Mouse (Mus musculus) forebrain, embryonic 16.5 days (tissue): Measurements from ENCODE around the gene Ddx59. TPM values are rescaled to one million over a fixed set of nuclear protein-coding genes. Genes with fewer than 3 reads are reported as not detected.
A peak's percentile ranks its signal among the peaks of the same experiment; 100 is the strongest.

Source experiments
- ATAC-seq: fragments of 200-750 bp; cut with Nextera tagmentation; 2 replicates; pipeline ENCODE4 v1.8.0; 2017; ENCODE audit warnings: mild to moderate bottlenecking, moderate library complexity
- H3K27ac ChIP-seq: fragments of 300-500 bp; sonication (generic); 2 replicates; pipeline ENCODE4 v1.5.1; 2014; ENCODE audit warnings: low read length, control low read depth
- H3K27me3 ChIP-seq: fragments of 300-500 bp; sonication (generic); replicated peaks from 2 replicates; pipeline ENCODE4 v1.6.1; 2014; ENCODE audit warnings: low read length; ENCODE audit not compliant: control insufficient read depth, insufficient read depth
- H3K36me3 ChIP-seq: fragments of 300-500 bp; sonication (generic); 2 replicates; pipeline ENCODE4 v1.6.1; 2014; ENCODE audit not compliant: control insufficient read depth, insufficient read depth
- H3K4me1 ChIP-seq: fragments of 300-500 bp; sonication (generic); replicated peaks from 2 replicates; pipeline ENCODE4 v1.6.1; 2014; ENCODE audit warnings: low read length; ENCODE audit not compliant: control insufficient read depth, insufficient read depth
- H3K4me2 ChIP-seq: fragments of 300-500 bp; sonication (generic); 2 replicates; pipeline ENCODE4 v1.6.1; 2014; ENCODE audit warnings: mild to moderate bottlenecking, low read length, control low read depth
- H3K4me3 ChIP-seq: fragments of 300-500 bp; sonication (generic); replicated peaks from 2 replicates; pipeline ENCODE4 v1.5.1; 2014; ENCODE audit warnings: mild to moderate bottlenecking, low read length, control low read depth
- H3K9ac ChIP-seq: fragments of 300-500 bp; sonication (generic); replicated peaks from 2 replicates; pipeline ENCODE4 v1.6.1; 2014; ENCODE audit warnings: low read depth, low read length, control low read depth
- H3K9me3 ChIP-seq: fragments of 300-500 bp; sonication (generic); 2 replicates; pipeline ENCODE4 v1.6.1; 2016; ENCODE audit warnings: low read length; ENCODE audit not compliant: control insufficient read depth
- WGBS: fragments of 180-500 bp; shearing (Covaris S2); extraction: QIAGEN DNeasy Blood & Tissue Kit; methylation state at CpG from one replicate; pipeline ENCODE4 v1.1.7; 2014; 5-methylcytosine and 5-hydroxymethylcytosine counted together
- polyA plus RNA-seq: library from polyadenylated mRNA; unstranded; fragments of >200 nt; fragmentation: Nextera tagmentation; extraction: Ambion mirVana; gene quantifications from 2 replicates; pipeline ENCODE4 v1.2.1, GENCODE M21; 2015

Gene Ddx59
- polyA plus RNA-seq, 1 experiment from 2014 or later, result 17.2 TPM

DNA sequence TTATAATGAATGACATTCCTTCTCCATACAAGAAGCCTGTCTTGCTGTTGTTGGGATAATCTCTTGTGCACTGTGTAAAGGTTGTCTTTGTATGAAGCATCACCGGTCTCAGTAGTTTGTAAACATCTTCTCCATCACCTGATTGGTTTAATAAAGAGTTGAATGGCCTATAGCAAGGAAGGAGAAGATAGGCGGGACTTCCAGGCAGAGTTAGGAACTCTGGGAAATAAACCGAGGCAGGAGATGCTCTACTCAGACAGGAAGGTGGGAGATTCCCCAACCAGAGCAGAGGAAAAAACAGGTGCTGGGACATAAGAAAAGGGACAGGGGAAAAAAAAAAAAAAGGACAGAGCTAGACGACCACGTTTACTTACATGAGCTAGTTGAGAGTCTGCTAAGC, 20.0 kb upstream of the Ddx59 start:
- WGBS, result 40% methylated on average over 5 of the region's 5 CpGs
- Histone ChIP-seq H3K4me2 (peak overlapping the region; percentile 24; the same call in 1 of the 2 replicates), H3K4me1 (0 out of 2 replicates have a peak, but pooled peaks cover 2% of the 10 kb centered on the region), H3K9me3 (no peaks in the 10 kb centered on the region), H3K9ac (no peak overlapping the region), H3K4me3 (no peak overlapping the region), H3K27ac (no peak overlapping the region), H3K36me3 (no peaks in the 10 kb centered on the region), H3K27me3 (no peaks in the 10 kb centered on the region)
- ATAC-seq, result no peak

DNA sequence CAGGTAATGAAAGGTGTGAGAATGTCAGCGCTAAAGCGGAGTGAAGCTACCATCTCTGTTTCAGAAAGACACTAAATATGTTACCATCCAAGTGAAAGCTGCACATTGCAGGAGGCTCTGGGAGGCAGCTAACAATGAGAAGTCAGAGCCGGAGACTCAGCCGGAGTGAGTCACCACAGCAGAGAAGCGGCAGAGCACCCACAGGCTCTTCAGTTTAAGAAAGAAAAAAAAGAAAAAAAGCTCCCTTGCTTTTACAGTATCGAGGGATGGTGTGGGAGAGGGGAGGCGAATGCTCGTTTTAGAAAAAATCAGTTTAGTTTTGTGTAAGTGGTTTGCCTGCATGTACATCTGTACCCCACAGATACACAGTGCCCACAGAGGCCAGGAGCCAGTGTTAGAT, 13.8 kb upstream of the Ddx59 start:
- H3K27me3 ChIP-seq, result no peaks in the 10 kb centered on the region
- no peak overlapping the region for H3K4me2 ChIP-seq
- H3K4me3 ChIP-seq, result no peak overlapping the region
- 77% methylated on average over 8 of the region's 8 CpGs for WGBS
- no peaks in the 10 kb centered on the region for H3K4me1 ChIP-seq
- ATAC-seq, result no peak
- no peak overlapping the region for H3K27ac ChIP-seq
- peaks cover 2% of the 10 kb centered on the region; the same call in 1 of the 2 replicates for H3K9me3 ChIP-seq
- H3K36me3 ChIP-seq, result no peaks in the 10 kb centered on the region
- H3K9ac ChIP-seq, result no peak overlapping the region

DNA sequence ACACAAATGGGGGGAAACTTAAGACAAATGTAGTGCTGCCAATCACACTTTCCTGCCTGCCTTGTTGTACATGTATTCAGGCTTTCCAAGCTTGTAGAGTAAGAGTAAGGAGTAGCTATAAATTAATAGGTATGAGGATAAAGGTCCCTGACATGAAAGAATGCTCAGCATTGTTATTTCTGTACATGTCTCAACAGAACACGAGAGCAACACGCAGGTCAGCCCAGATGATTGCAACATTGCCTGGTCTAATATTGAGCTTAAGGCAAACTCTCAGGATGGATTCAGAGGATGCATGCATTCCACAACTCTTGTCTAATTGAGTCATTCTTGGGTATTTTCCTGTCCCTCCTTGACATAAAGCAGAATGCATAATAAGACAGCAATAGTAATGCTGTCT, 5.4 kb upstream of the Ddx59 start:
- Histone ChIP-seq H3K27me3 (no peaks in the 10 kb centered on the region), H3K9me3 (peaks cover 3% of the 10 kb centered on the region; the same call in 1 of the 2 replicates), H3K36me3 (no peaks in the 10 kb centered on the region), H3K27ac (no peak overlapping the region), H3K4me1 (peaks cover under 1% of the 10 kb centered on the region; the same call in 1 of the 2 replicates), H3K4me2 (no peak overlapping the region), H3K4me3 (no peak overlapping the region), H3K9ac (no peak overlapping the region)
- WGBS, result 91% methylated on average over 2 of the region's 2 CpGs
- ATAC-seq, result no peak

DNA sequence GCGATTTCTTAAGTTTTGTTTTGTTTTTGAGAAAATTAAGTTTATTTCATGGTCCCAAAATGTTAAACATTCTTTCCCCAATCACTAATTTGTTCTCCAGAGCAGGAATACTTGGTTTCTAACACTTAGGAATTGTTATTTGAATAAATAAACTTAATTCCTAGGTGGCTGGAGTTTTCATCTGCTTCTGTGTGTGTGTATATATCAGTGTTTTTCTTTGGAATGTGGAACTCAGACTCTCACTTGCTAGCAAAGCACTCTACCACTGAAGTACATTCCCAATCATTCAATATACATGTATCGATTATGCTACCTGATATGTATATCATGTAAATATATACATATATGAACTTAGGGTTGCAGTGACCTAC, 670 bp downstream of the Ddx59 start:
- peak overlapping the region; percentile 88 for H3K4me3 ChIP-seq
- peaks cover 6% of the 10 kb centered on the region; the same call in 1 of the 2 replicates for H3K4me1 ChIP-seq
- no peaks in the 10 kb centered on the region for H3K36me3 ChIP-seq
- no peak overlapping the region for H3K27ac ChIP-seq
- no peak for ATAC-seq
- no peaks in the 10 kb centered on the region for H3K9me3 ChIP-seq
- 44% methylated on average over 2 of the region's 2 CpGs for WGBS
- H3K9ac ChIP-seq, result peak overlapping the region; percentile 89
- peak overlapping the region; percentile 62 for H3K4me2 ChIP-seq
- H3K27me3 ChIP-seq, result no peaks in the 10 kb centered on the region

DNA sequence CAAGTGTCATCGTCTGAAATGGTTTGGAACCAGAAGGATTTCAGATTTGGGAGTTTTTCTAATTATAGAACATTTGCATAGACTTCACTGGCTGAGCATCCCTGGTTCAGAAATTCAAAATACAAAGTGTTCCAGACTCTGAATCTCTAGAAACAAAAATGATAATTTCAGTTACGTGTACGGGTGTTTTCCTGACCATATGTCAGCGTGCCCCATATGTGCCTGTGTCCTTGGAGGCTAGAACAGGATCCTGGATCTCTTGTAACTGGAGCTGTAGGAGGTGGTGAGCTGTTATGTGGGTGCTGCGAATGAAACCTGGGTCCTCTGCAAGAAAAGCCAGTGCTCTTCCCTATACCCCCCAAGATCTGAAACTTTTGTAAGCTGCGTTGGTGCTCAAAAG, 3.3 kb downstream of the Ddx59 start:
- H3K4me1 ChIP-seq, result peaks cover 6% of the 10 kb centered on the region; the same call in 1 of the 2 replicates
- no peaks in the 10 kb centered on the region for H3K27me3 ChIP-seq
- no peak overlapping the region for H3K9ac ChIP-seq
- H3K4me2 ChIP-seq, result no peak overlapping the region
- 85% methylated on average over 6 of the region's 6 CpGs for WGBS
- H3K9me3 ChIP-seq, result no peaks in the 10 kb centered on the region
- H3K27ac ChIP-seq, result no peak overlapping the region
- no peak overlapping the region for H3K4me3 ChIP-seq
- no peak for ATAC-seq
- no peaks in the 10 kb centered on the region for H3K36me3 ChIP-seq

DNA sequence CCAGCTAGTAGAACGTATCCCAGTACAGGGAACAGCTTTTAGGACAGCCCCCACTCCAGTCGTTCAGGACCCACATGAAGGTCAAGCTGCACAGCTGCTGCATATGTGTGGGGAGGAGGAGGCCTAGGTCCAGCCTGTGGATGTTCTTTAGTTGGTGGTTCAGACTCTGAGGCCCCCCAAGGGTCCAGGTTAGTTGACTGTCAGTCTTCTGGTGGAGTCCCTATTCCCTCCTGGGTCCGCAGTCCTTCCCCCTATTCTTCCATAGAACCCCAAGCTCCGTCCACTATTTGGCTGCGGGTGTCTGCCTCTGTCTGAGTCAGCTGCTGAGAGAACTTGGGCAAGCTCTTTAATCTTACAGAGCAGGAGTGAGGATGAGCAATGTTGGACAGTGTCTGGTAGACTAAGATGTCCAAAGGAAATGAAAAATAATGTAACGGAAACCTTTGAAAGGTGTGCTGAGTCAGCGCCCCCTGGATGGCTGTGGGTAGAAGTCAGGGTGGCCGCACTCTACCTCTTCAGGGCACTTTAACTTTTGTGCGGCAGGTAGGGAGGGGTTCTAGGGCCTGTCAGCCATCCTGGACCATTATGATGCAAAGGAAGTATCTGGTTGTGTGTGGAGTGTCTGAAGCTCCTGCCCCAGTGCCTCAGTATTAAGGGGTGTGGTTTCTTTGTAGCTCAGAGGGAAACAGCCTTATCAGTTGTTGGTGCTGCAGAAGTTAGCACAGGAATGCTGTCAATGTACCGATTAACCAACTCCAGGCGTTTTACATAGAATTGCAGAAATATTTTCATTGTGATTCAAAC, 12.3 kb downstream of the Ddx59 start:
- no peaks in the 10 kb centered on the region for H3K36me3 ChIP-seq
- no peaks in the 10 kb centered on the region for H3K4me1 ChIP-seq
- ATAC-seq, result no peak
- H3K27ac ChIP-seq, result no peak overlapping the region
- no peak overlapping the region for H3K9ac ChIP-seq
- no peak overlapping the region for H3K4me3 ChIP-seq
- H3K9me3 ChIP-seq, result no peaks in the 10 kb centered on the region
- H3K4me2 ChIP-seq, result no peak overlapping the region
- H3K27me3 ChIP-seq, result no peaks in the 10 kb centered on the region
- 79% methylated on average over 11 of the region's 11 CpGs for WGBS

DNA sequence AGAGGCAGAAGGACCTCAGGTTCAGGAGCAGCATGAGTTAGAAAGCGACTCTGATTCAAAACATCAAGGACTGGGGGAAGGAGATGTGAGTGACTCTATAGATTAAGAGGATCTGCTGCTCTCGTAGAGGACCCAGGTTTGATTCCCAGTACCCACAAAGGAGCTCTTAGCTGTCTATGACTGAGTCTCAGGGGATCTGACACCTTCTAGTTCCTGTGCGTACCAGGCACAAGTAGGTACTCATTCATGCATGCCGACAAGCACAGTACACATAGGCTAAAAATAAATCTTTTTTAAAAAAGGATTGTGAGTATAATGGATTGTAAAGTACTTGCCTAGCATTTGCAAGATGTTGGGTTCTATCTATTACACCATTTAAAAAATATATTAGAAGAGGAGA, 13.9 kb downstream of the Ddx59 start:
- no peaks in the 10 kb centered on the region for H3K27me3 ChIP-seq
- ATAC-seq, result no peak
- no peak overlapping the region for H3K4me3 ChIP-seq
- H3K9me3 ChIP-seq, result no peaks in the 10 kb centered on the region
- H3K4me2 ChIP-seq, result no peak overlapping the region
- H3K9ac ChIP-seq, result no peak overlapping the region
- 92% methylated on average over 4 of the region's 4 CpGs for WGBS
- H3K4me1 ChIP-seq, result no peaks in the 10 kb centered on the region
- H3K27ac ChIP-seq, result no peak overlapping the region
- no peaks in the 10 kb centered on the region for H3K36me3 ChIP-seq

DNA sequence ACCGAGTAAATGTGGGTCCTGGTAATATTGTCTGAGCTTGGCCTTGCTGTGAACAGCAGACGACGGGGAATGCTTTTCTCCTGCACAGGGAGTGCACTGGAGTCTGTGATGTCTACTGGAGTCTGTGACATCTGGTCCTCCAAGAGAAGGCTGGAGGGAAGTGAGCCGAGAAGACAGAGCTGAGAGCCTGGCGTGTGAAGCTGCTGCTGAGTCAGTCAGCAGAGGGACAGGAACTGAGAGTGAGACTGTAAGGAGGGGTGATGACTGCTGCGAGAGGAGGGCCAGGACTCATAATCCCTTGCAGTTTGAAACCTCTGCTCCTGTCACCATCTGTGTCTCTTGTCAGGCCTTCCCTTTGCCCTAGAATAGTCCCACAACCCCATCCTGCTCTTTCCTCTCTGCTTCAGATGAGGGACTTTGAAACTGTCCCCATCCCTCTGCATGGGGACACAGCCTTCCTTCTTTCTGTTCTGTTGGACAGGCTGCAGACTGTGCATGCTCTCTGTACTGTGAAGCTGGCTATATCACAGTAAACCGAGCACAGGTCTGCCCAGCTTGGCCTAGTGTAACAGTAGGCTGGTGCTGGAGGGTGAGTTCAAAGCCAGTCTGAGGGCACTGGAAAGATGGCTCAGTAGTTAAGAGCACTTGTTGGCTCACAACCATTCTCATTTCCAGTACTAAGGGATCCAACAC, 15.2 kb downstream of the Ddx59 start:
- no peak overlapping the region for H3K9ac ChIP-seq
- no peaks in the 10 kb centered on the region for H3K9me3 ChIP-seq
- no peak overlapping the region for H3K4me3 ChIP-seq
- ATAC-seq, result no peak
- 77% methylated on average over 7 of the region's 7 CpGs for WGBS
- no peaks in the 10 kb centered on the region for H3K4me1 ChIP-seq
- peaks cover 3% of the 10 kb centered on the region; the same call in 1 of the 2 replicates for H3K36me3 ChIP-seq
- no peak overlapping the region for H3K4me2 ChIP-seq
- no peak overlapping the region for H3K27ac ChIP-seq
- H3K27me3 ChIP-seq, result no peaks in the 10 kb centered on the region

DNA sequence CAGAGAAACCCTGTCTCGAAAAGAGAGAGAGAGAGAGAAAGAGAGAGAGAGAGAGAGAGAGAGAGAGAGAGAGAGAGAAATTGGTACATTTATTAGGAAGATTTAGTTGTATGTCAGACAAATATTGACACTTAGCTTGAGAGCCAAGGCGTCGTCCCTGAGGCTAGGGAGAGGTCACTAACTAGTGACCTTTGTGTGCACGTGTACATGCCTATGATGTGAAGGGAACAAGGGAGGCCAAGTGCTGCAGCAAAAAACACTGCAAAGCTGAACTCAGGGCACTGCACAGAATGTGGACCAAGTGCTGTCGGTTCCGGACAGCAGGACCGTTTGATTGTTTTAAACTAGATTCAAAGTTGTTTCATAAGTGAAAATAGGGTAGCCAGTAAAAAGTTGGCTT, 25.7 kb downstream of the Ddx59 start:
- no peaks in the 10 kb centered on the region for H3K4me1 ChIP-seq
- no peaks in the 10 kb centered on the region for H3K9me3 ChIP-seq
- H3K9ac ChIP-seq, result no peak overlapping the region
- H3K4me2 ChIP-seq, result no peak overlapping the region
- H3K4me3 ChIP-seq, result no peak overlapping the region
- peaks cover 2% of the 10 kb centered on the region; the same call in 1 of the 2 replicates for H3K36me3 ChIP-seq
- no peak for ATAC-seq
- no peaks in the 10 kb centered on the region for H3K27me3 ChIP-seq
- 83% methylated on average over 7 of the region's 7 CpGs for WGBS
- no peak overlapping the region for H3K27ac ChIP-seq
